8 mouse cellular contexts compared by ENCODE assay signal in the genomic region with DNA sequence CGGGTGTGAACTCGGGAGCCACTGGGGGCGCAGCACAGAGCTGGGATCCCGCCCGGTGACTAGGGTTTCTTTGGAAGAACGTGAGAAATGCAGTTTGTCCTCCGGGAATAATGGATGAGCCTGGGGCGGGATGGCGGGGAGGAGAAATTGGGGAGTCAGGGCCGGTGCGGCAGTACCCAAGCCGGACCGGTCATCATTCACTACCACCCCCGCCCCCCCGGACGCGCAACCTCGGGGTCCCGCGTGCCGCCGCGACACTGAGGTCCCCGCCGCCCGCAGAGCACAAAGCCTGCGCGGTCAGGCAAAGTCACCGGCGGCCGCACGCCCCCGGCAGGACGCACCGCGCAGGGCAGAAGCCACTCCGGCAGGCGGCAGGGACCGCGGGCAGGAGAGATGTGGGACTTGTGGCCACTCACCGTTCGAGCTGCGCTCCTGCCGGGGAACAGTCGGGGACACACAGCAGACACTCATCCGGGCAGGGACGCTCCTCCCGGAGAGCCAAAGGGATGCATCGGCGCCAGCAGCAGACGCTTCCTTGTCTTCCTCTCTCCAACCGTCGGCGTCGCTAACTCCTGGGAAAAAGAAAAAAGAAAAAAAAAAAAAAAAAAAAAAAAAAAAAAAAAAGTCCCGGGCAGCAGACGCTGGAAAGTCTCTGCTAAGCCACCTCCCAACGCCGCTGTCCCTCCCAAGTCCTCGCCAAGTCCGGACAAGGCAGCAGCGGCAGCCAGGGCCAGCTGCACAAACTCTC. TPM values are rescaled to one million over a fixed set of nuclear protein-coding genes. Genes with fewer than 3 reads are reported as not detected.
DNase-seq lines count a peak whose midpoint lies in the region; ATAC-seq and TF ChIP-seq lines count a peak whose summit lies in the region.

No protein-coding gene starts in this region.

- peak overlapping the region; percentile 76 for H3K4me3 ChIP-seq in embryonic facial prominence, embryonic 10.5 days
- H3K4me3 ChIP-seq in kidney, adult 2 months (ENCODE audit: insufficient read depth, low read depth, low read length): peak overlapping the region; percentile 65
- peak overlapping the region; percentile 85 for H3K4me3 ChIP-seq in limb, embryonic 10.5 days
- H3K4me3 ChIP-seq in midbrain, embryonic 12.5 days: peak overlapping the region; percentile 83

- H3K36me3 ChIP-seq in embryonic facial prominence, embryonic 10.5 days (replicated peaks): peaks cover 23% of the 10 kb centered on the region
- H3K36me3 ChIP-seq in kidney, adult 2 months (ENCODE audit: control insufficient read depth, insufficient read depth, low read length): no peaks in the 10 kb centered on the region
- H3K36me3 ChIP-seq in limb, embryonic 10.5 days: peaks cover 7% of the 10 kb centered on the region
- H3K36me3 ChIP-seq in midbrain, embryonic 12.5 days: no peaks in the 10 kb centered on the region

- 0 out of 2 replicates have a peak, but pooled peaks have one; percentile 23 for TF ChIP-seq CTCF in kidney, adult 2 months (conservative IDR thresholded peaks at IDR 0.05; ENCODE audit: insufficient read depth, insufficient read length, low read depth, low read length)

- peak overlapping the region; percentile 93 for H3K27ac ChIP-seq in embryonic facial prominence, embryonic 10.5 days (replicated peaks)
- peak overlapping the region; percentile 72 for H3K27ac ChIP-seq in kidney, adult 2 months (ENCODE audit: insufficient read depth, low read depth, low read length)
- H3K27ac ChIP-seq in limb, embryonic 10.5 days: peak overlapping the region; percentile 94
- peak overlapping the region; percentile 88 for H3K27ac ChIP-seq in midbrain, embryonic 12.5 days (replicated peaks)

- DNase-seq in spleen, postnatal 10 days (ENCODE audit: low spot score in 2 of 2): peak; percentile 10 to 52
- DNase-seq in spleen, postnatal 14 days (ENCODE audit: low spot score in 2 of 2): no peak
- peak; percentile 87 for DNase-seq in embryonic facial prominence, embryonic 10.5 days (ENCODE audit: low spot score)
- DNase-seq in heart, adult 18-20 months: peak; percentile 78 to 92
- DNase-seq in kidney, adult 2 months: peak; percentile 91
- peak; percentile 85 for DNase-seq in limb, embryonic 10.5 days (ENCODE audit: low spot score)
- DNase-seq in spleen, postnatal 4 days (ENCODE audit: low spot score in 2 of 2): peak; percentile 38 to 65

- ATAC-seq in midbrain, embryonic 12.5 days (ENCODE audit: low FRiP score, low read depth): peak; percentile 89

- no peaks in the 10 kb centered on the region for H3K27me3 ChIP-seq in embryonic facial prominence, embryonic 10.5 days (replicated peaks; ENCODE audit: low read depth, poor library complexity, severe bottlenecking)
- no peaks in the 10 kb centered on the region for H3K27me3 ChIP-seq in kidney, adult 2 months (replicated peaks; ENCODE audit: control insufficient read depth, insufficient read depth, low read length)
- no peaks in the 10 kb centered on the region for H3K27me3 ChIP-seq in limb, embryonic 10.5 days (ENCODE audit: low read depth, poor library complexity, severe bottlenecking)
- H3K27me3 ChIP-seq in midbrain, embryonic 12.5 days: no peaks in the 10 kb centered on the region

- peaks cover 25% of the 10 kb centered on the region for H3K4me1 ChIP-seq in embryonic facial prominence, embryonic 10.5 days
- peaks cover 3% of the 10 kb centered on the region; the same call in 1 of the 2 replicates for H3K4me1 ChIP-seq in kidney, adult 2 months (ENCODE audit: control insufficient read depth, insufficient read depth, low read length)
- peaks cover 24% of the 10 kb centered on the region for H3K4me1 ChIP-seq in limb, embryonic 10.5 days
- H3K4me1 ChIP-seq in midbrain, embryonic 12.5 days: peaks cover 11% of the 10 kb centered on the region

- peak overlapping the region; percentile 82 for H3K9ac ChIP-seq in midbrain, embryonic 12.5 days (replicated peaks)

- under 1% methylated on average over 62 of the region's 62 CpGs for WGBS in embryonic facial prominence, embryonic 10.5 days
- 1% methylated on average over 62 of the region's 62 CpGs for WGBS in kidney, adult 2 months
- WGBS in limb, embryonic 10.5 days: under 1% methylated on average over 62 of the region's 62 CpGs
- under 1% methylated on average over 49 of the region's 62 CpGs for WGBS in midbrain, embryonic 12.5 days

- H3K4me2 ChIP-seq in midbrain, embryonic 12.5 days (replicated peaks): peak overlapping the region; percentile 69

- no peaks in the 10 kb centered on the region for H3K9me3 ChIP-seq in embryonic facial prominence, embryonic 10.5 days
- H3K9me3 ChIP-seq in limb, embryonic 10.5 days (replicated peaks): no peaks in the 10 kb centered on the region
- H3K9me3 ChIP-seq in midbrain, embryonic 12.5 days: no peaks in the 10 kb centered on the region

- peak; percentile 26 for TF ChIP-seq POLR2A in kidney, adult 2 months (IDR thresholded peaks at IDR 0.05; ENCODE audit: low read depth, low read length)

RNA-seq across cellular contexts. Expression of a gene that starts 0.5 kb away (rescaled TPM):
- 63.8 and 64.9 TPM in 2 replicates for polyA plus RNA-seq in embryonic facial prominence, embryonic 10.5 days (2016; fragmentation: Nextera tagmentation; extraction: Ambion mirVana)
- total RNA-seq in heart, adult 18-20 months (2021): 10 to 100 TPM; 75.8 to 82.4 TPM
- polyA plus RNA-seq in kidney, adult 2 months (2012; rRNA removed): 17.2 and 21.7 TPM in 2 replicates
- 35.1 and 41.4 TPM in 2 replicates for polyA plus RNA-seq in limb, embryonic 10.5 days (2016; fragmentation: Nextera tagmentation; extraction: Ambion mirVana)
- 45.2 and 46.2 TPM in 2 replicates for polyA plus RNA-seq in midbrain, embryonic 12.5 days (2016; fragmentation: Nextera tagmentation; extraction: Ambion mirVana)

Comparison
In these comparisons a context has a peak if more than half of its experiments do, and no peak if none do; other contexts are left out.
1. DNase-seq: peak in spleen, postnatal 10 days (2 of 2), embryonic facial prominence, embryonic 10.5 days (single experiment), heart, adult 18-20 months (2 of 2), kidney, adult 2 months (single experiment), limb, embryonic 10.5 days (single experiment) and spleen, postnatal 4 days (2 of 2); none in spleen, postnatal 14 days (0 of 2).
2. Peak in every context shown above with its lines, with median percentiles within 50 percentile points of each other: H3K27ac ChIP-seq and H3K4me3 ChIP-seq.